Mouse (Mus musculus) intestine, embryonic 16.5 days (tissue): ENCODE measurements around the gene Golph3l. TPM values are rescaled to one million over a fixed set of nuclear protein-coding genes. Genes with fewer than 3 reads are reported as not detected.
A peak's percentile ranks its signal among the peaks of the same experiment; 100 is the strongest.

ENCODE experiments used
- ATAC-seq: fragments of 200-750 bp; cut with Nextera tagmentation; 2 replicates; pipeline ENCODE4 v1.8.0; 2017; ENCODE audit warnings: moderate TSS enrichment, moderate library complexity
- H3K27ac ChIP-seq: fragments of 300-500 bp; sonication (generic); 2 replicates; pipeline ENCODE4 v1.5.1; 2014; ENCODE audit warnings: mild to moderate bottlenecking, low read length
- H3K27me3 ChIP-seq: fragments of 300-500 bp; sonication (generic); replicated peaks from 2 replicates; pipeline ENCODE4 v1.6.1; 2014; ENCODE audit warnings: low read length, control low read depth, mixed read lengths; ENCODE audit not compliant: control insufficient read depth, insufficient read depth
- H3K36me3 ChIP-seq: fragments of 300-500 bp; sonication (generic); 2 replicates; pipeline ENCODE4 v1.6.1; 2014; ENCODE audit warnings: low read length, control low read depth; ENCODE audit not compliant: control insufficient read depth, insufficient read depth
- H3K4me1 ChIP-seq: fragments of 300-500 bp; sonication (generic); 2 replicates; pipeline ENCODE4 v1.6.1; 2014; ENCODE audit warnings: low read length, control low read depth, mixed read lengths; ENCODE audit not compliant: control insufficient read depth, insufficient read depth
- H3K4me2 ChIP-seq: fragments of 300-500 bp; sonication (generic); 2 replicates; pipeline ENCODE4 v1.6.1; 2014; ENCODE audit warnings: low read depth, low read length, control low read depth
- H3K4me3 ChIP-seq: fragments of 300-500 bp; sonication (generic); 2 replicates; pipeline ENCODE4 v1.5.1; 2014; ENCODE audit warnings: mild to moderate bottlenecking, low read length
- H3K9ac ChIP-seq: fragments of 300-500 bp; sonication (generic); 2 replicates; pipeline ENCODE4 v1.6.1; 2014; ENCODE audit warnings: low read depth, low read length
- H3K9me3 ChIP-seq: fragments of 300-500 bp; sonication (generic); 2 replicates; pipeline ENCODE4 v1.6.1; 2016; ENCODE audit warnings: low read length, control low read depth; ENCODE audit not compliant: control insufficient read depth
- WGBS: fragments of 180-500 bp; shearing (Covaris S2); extraction: QIAGEN DNeasy Blood & Tissue Kit; methylation state at CpG from one replicate; pipeline ENCODE4 v1.1.7; 2014; 5-methylcytosine and 5-hydroxymethylcytosine counted together
- polyA plus RNA-seq: library from polyadenylated mRNA; unstranded; fragments of >200 nt; fragmentation: Nextera tagmentation; extraction: Ambion mirVana; gene quantifications from 2 replicates; pipeline ENCODE4 v1.2.1, GENCODE M21; 2015

Gene Golph3l
- polyA plus RNA-seq, 1 experiment from 2014 or later = 42.6 TPM

GRCm38 (mm10) chr3:95664940-95665352 lies 76.2 kb downstream of the Golph3l start:
- no peak overlapping the region for H3K4me2 ChIP-seq
- H3K27ac ChIP-seq = no peak overlapping the region
- H3K27me3 ChIP-seq = no peaks in the 10 kb centered on the region
- peaks cover 2% of the 10 kb centered on the region for H3K36me3 ChIP-seq
- H3K9ac ChIP-seq = no peak overlapping the region
- peaks cover 64% of the 10 kb centered on the region for H3K4me1 ChIP-seq
- H3K9me3 ChIP-seq = no peaks in the 10 kb centered on the region
- H3K4me3 ChIP-seq = no peak overlapping the region
- ATAC-seq = no peak
- 80% methylated on average over 4 of the region's 4 CpGs for WGBS

- peak; percentile 60 for ATAC-seq
- H3K36me3 ChIP-seq = no peaks in the 10 kb centered on the region
- H3K27me3 ChIP-seq = no peaks in the 10 kb centered on the region
- no peak overlapping the region for H3K4me2 ChIP-seq
- no peak overlapping the region for H3K9ac ChIP-seq
- no peak overlapping the region for H3K4me3 ChIP-seq
- H3K9me3 ChIP-seq = no peaks in the 10 kb centered on the region
- peak overlapping the region; percentile 1; the same call in 1 of the 2 replicates for H3K27ac ChIP-seq
- peaks cover 54% of the 10 kb centered on the region for H3K4me1 ChIP-seq
- 18% methylated on average over 6 of the region's 6 CpGs for WGBS
These were observed 77.5 kb downstream of the Golph3l start for GRCm38 (mm10) chr3:95666124-95666844.

GRCm38 (mm10) chr3:95667521-95667920 lies 78.8 kb downstream of the Golph3l start:
- 37% methylated on average over 4 of the region's 4 CpGs for WGBS
- no peak overlapping the region for H3K9ac ChIP-seq
- peak overlapping the region; percentile 82 for H3K27ac ChIP-seq
- no peak for ATAC-seq
- H3K4me1 ChIP-seq = peaks cover 51% of the 10 kb centered on the region
- no peak overlapping the region for H3K4me3 ChIP-seq
- H3K36me3 ChIP-seq = no peaks in the 10 kb centered on the region
- no peak overlapping the region for H3K4me2 ChIP-seq
- H3K27me3 ChIP-seq = no peaks in the 10 kb centered on the region
- H3K9me3 ChIP-seq = no peaks in the 10 kb centered on the region

- H3K4me2 ChIP-seq = peak overlapping the region; percentile 13; the same call in 1 of the 2 replicates
These were observed 79.3 kb downstream of the Golph3l start for GRCm38 (mm10) chr3:95668026-95668425.

More at GRCm38 (mm10) chr3:95668026-95668425, 79.3 kb downstream of the Golph3l start:
- Histone ChIP-seq H3K27me3 (no peaks in the 10 kb centered on the region), H3K4me3 (no peak overlapping the region), H3K36me3 (no peaks in the 10 kb centered on the region), H3K9me3 (no peaks in the 10 kb centered on the region), H3K4me1 (peaks cover 52% of the 10 kb centered on the region), H3K27ac (peak overlapping the region; percentile 82), H3K9ac (peak overlapping the region; percentile 52)
- WGBS = 16% methylated on average over 7 of the region's 7 CpGs
- ATAC-seq = peak; percentile 14

Other genes with a start within 250 kb of the Golph3l start
- 24.6 and 24.8 TPM in 2 replicates for gene Setdb1, start 231.7 kb upstream of the Golph3l start, polyA plus RNA-seq
- gene 4930558C23Rik, start 186.1 kb upstream of the Golph3l start, polyA plus RNA-seq = not detected in 2 replicates
- 30.8 and 31.9 TPM in 2 replicates for gene Arnt, start 154.5 kb upstream of the Golph3l start, polyA plus RNA-seq
- 8.0 and 8.7 TPM in 2 replicates for gene Ctsk, start 89.7 kb upstream of the Golph3l start, polyA plus RNA-seq
- 33.5 and 34.7 TPM in 2 replicates for gene Ctss, start 62.1 kb upstream of the Golph3l start, polyA plus RNA-seq
- gene Hormad1, start 29.3 kb upstream of the Golph3l start, polyA plus RNA-seq = 0.10 TPM in 1 of 2 replicates, not detected in the other
- 67.3 and 69.9 TPM in 2 replicates for gene Ensa, start 36.1 kb downstream of the Golph3l start, polyA plus RNA-seq
- gene Mcl1, start 69.9 kb downstream of the Golph3l start, polyA plus RNA-seq = 14.7 and 17.0 TPM in 2 replicates
- gene Adamtsl4, start 99.0 kb downstream of the Golph3l start, polyA plus RNA-seq = 2.5 and 3.2 TPM in 2 replicates
- gene Ecm1, start 150.6 kb downstream of the Golph3l start, polyA plus RNA-seq = 15.3 and 17.8 TPM in 2 replicates
- gene Tars2, start 171.3 kb downstream of the Golph3l start, polyA plus RNA-seq = 56.3 and 58.9 TPM in 2 replicates
- gene Rprd2, start 229.9 kb downstream of the Golph3l start, polyA plus RNA-seq = 13.5 TPM in 2 replicates